Mouse (Mus musculus): ENCODE results near the gene Gpa33.
"Not testable (repeated sequence)": the region's sequence is repeated elsewhere in the genome, so short reads cannot be mapped to it uniquely, and the experiment has no call there.

The Gpa33 gene

DNA sequence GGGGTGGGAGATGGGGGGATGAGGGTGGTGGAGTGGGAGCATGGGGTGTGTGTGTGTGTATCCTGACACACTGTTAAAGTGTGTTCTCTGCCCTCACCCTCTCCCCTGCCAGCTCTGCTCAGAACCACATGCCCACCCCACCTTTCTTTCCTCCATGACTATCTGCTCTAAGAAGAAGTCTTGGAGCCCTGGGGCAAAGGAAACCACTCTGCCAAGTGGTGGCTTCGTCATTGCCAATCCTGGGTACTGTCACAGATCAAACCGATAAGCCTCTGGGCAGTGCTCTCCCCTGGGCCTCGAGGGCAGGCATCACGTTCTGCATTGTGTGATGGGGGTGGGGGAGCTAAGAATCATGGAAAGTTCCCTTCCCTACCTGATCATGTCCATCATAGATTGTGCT lies 2.3 kb downstream of the Gpa33 start:
- in situ Hi-C loops (cut with MboI; ENCODE audit: low sequenced_read_pairs), result no loop called here

DNA sequence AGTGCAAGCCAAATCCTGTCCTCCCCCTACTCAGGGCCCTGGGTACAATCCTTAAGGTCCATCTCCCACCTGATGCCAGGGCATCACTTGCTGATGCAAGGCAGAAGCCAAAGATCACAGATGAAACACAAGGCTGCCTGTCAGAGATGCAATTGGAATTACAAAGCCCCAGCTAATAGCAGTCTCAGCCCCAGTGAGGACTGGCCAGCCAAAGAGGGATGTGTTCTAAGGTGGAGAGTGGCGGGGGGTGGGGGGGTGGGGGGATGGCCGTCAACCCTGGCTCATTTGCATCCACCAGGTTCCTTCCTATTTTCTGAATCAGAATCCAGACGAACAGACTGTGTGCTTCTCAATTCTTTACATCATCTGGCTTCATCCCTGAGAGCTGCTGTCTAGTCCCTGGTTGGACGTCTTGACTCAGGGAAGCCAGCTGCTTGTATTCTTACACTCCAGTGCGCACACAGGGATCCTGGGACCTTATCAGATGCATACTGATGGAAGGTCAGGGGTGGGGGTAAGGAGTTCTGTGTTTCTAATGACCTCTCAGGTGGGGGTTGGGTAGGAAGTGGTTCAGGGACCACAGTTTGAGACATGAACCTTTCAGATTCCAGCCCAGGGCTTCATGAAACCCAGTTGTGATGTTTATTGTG lies 5.2 kb downstream of the Gpa33 start:
- in situ Hi-C loops (cut with MboI; ENCODE audit: low sequenced_read_pairs), result no loop called here

DNA sequence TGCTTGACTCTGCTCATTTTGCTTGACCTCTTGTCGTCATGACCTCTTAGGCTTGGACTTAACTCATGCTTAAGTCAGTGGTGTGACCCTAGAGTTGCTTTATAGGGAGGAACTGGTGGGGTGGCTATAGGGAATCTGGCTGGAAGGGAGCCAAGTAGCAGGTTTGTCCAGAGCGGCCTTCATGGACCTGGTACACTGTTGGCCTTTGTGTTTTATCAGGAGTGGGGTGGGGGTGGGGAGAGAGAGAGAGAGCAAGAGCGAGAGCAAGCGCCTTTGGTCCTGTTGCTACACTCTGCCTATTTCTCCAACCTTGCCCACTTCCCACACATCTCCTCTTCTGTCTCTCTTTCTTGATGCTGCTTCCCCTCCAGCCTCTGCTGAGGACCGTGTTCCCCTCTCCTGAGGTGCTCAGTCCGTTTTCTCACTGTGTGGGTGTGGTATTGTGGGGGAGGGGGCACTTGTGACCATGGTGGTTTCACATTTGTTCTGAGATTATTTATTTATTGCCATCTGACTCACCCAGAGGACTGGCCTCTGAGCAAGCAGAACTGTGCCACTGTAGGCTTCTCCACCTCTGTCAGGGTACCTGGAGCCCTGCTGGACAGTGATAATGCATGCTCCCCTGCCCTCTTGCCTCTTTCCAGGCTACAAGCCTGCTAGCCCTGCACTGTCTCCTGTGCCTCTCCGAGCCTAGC lies 7.4 kb downstream of the Gpa33 start:
- in situ Hi-C loops (cut with MboI; ENCODE audit: low sequenced_read_pairs), result no loop called here

DNA sequence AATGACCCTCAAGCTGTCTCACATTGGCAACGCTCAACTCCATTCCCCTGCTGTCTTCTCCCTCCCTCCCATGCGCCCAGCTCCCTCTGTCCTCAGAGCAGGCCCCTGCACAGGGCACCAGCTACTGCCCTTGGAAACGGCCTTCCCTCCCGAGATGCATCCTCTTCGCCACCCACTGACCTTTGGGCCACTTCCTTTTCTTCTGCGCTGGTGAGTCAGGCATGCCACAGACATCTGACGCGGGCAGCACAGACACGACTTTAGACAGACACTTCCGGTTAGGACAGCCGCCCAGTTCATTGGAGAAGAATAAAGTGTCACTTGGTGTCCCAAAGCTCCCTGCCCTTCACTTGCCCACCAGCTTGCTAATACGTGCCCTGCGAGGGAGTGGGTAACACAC lies 8.1 kb downstream of the Gpa33 start:
- in situ Hi-C loops (cut with MboI; ENCODE audit: low sequenced_read_pairs), result no loop called here

DNA sequence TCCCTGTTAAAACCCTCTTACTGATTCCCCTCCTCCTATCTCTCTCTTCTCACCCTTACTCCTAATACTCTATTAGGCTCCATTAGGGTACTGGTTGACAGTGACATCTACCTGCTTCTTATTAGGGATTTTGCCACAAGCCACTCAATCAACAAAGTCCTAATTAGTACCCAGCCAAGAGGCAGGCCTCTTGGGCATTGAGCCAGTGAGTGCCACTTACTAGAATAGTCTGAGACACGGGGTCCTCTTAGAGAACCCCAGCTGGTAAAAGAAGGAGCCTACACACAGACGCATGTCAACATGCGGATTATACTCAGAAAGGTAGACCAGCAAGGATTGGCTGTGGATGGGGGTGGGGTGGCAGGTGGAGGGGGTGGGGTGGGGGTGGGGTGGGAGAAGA lies 9.1 kb downstream of the Gpa33 start:
- in situ Hi-C loops (cut with MboI; ENCODE audit: low sequenced_read_pairs), result no loop called here

DNA sequence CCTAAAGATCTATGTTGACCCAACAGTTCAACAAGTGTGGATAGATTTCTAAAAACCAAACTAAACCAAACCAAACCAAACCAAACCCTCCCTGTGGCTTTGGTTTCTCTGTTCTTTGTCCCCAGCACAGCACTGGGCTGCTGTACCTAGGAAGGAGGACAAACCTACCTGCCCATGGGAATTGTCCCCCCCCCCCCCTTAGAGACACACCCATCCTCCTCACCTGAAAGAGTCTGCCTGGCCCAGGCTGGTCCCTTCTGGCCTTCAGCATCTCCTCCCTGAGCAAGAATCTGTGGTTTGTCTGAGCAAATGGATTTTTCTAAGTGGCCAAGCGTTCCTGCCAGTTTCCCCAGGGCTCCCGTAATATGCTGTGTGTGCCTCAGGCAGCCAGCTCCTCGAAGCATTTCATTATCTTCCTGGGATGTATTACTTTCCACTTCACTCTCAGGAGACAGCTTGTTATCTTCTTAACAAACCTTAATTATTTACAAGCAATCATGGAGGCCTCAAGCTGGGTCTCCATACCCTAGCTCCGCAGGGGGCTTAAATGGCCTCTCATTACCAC lies 9.7 kb downstream of the Gpa33 start:
- in situ Hi-C loops (cut with MboI; ENCODE audit: low sequenced_read_pairs), result no loop called here

DNA sequence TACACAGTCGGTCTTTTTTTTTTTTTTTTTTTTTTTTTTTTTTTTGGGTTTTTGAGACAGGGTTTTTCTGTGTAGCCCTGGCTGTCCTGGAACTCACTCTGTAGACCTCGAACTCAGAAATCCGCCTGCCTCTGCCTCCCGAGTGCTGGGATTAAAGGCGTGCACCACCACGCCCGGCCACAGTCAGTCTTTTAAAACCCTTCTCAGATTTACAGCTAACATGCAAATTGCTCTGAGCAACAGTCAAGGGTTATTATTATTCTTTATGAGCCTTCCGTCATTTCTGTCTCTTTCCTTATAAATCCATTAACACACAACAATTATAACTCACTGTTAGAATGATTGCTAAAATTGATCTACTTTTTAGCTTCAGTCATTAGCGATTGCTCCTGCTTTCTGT lies 11.8 kb downstream of the Gpa33 start:
- in situ Hi-C loops (cut with MboI; ENCODE audit: low sequenced_read_pairs), result not testable (repeated sequence)

DNA sequence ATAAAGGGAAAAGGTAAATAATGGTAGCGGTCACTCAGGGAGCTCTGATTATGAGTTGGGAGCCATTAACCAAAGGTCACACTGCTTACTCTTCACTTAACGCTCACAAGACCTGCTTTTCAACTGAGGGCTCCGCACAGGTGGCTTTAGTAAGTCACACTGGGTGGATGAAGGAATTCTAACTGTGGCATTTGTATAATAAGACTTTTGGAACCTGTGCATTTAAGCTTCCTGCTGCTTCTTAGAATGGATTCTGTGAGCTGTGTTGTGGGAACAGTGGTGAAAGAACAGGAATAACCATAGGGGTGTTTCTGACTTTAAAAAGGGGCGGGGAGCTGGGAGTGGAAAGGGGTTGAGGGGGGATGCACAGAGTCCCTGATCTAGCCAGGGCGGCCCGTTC lies 12.3 kb downstream of the Gpa33 start:
- in situ Hi-C loops (cut with MboI; ENCODE audit: low sequenced_read_pairs), result no loop called here

DNA sequence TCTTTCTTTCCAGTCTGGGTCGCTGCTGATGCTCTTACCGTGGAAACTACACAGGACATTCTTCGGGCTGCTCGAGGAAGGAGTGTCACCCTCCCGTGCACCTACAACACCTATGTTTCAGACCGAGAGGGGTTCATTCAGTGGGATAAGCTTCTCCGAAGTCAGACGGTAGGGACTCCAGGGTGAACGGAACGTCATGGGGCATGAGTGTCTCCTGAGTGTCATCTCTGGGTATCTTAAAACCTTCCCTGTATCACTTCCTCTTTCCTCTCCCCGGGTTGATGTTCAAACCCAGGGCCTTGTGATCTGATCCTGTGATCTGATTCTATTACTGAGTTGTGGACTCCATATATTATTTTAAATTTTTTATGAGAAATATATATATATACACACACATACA lies 16.6 kb downstream of the Gpa33 start:
- in situ Hi-C loops (cut with MboI; ENCODE audit: low sequenced_read_pairs), result no loop called here

DNA sequence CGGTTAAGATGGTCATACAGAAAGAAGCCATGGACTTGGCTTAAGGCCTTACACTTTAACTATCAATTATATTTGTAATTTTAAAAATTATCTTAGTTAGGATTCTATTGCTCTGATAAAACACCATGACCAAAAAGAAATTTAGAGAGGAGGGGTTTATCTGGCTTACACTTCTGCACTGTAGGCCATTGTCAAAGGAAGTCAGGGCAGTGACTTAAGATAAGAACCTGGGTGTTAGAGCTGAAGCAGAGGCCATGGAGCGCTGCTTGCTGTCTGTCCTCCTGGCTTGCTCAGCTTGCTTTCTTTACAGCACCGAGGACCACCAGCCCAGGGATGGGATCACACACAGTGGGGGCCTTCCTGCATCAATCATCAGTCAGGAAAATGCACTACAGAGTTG lies 17.6 kb downstream of the Gpa33 start:
- in situ Hi-C loops (cut with MboI; ENCODE audit: low sequenced_read_pairs), result no loop called here

DNA sequence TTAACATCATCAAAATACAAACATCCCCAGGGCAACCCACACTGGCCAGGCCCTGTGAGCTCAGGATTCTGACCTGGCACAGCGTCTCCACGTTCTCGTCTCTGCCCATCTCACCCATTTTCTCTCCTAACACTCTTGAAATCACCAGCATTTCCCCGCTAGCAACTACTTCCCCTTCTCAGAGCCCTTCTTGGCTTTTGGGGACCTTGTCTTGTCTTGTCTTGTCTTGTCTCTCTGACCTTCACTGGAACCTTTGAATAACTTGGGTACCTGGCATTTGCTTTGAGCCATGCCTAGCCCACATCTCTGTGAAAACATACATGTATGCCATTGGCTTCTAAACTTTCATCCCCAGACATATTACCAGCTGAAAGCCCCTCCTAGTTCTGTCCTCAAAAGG lies 19.4 kb downstream of the Gpa33 start:
- in situ Hi-C loops (cut with MboI; ENCODE audit: low sequenced_read_pairs), result no loop called here

DNA sequence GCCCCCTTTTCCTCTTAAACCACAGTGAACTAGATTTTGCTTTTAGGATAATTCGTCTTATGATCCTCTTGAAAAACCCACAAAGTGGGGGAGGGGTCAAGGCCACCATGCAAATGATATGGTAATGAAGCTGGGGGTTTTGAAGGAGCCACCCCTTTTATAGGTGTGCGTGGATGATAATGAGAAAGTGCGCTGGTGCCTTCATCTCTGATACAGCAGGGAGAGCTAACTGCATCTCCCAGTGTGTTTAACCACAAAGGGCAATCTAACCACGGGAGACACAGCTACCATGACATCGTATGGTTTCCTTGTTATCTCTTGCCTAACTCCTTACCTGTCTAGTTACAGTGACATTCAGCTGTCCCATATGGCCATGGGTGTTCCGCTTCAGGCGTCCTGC lies 20.0 kb downstream of the Gpa33 start:
- in situ Hi-C loops (cut with MboI; ENCODE audit: low sequenced_read_pairs), result loop anchor here (5.0 to 10.0 kb wide), 4 partner anchors 145 to 485 kb away; partner anchors contain the start of gene Pou2f1

DNA sequence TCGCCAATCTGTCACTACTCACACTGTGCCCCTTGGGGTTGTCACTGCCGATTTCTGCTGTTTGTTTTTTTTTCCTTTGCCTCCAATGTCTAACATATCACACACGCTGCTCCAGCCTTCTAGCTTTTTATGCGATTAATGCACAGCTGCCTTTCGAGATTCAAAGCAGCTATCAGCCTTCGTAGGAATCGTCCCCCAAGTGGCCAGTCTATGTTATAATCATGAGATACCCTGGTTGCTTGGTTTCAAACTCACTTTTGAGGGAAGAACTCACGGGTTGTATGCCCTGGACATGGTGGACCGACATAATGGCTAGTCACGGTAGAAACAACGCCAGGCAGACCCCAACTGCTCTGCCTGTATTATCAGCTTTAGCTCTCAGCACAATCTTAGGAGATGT lies 21.3 kb downstream of the Gpa33 start:
- in situ Hi-C loops (cut with MboI; ENCODE audit: low sequenced_read_pairs), result loop anchor here (5.0 to 10.0 kb wide), 4 partner anchors 147 to 487 kb away; partner anchors contain the start of gene Pou2f1

DNA sequence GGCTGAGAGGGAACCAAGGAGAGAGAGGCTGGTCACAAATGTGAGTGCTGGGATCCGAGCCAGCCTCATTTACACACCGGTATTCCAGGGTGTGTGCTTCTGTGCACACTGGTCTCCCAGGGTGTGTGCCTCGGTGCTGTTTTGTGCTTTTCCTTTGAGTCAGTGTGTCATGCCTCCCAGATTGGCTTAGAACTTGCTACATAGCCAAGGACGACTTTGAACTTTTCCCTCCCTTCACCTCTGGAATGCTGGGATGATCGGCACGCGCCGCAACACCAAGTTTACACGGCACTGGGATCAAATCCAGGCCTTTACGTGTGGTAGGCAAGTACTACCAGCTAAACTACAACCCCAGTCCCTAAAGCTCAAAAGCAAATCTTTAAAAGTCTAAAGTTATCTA lies 22.0 kb downstream of the Gpa33 start:
- in situ Hi-C loops (cut with MboI; ENCODE audit: low sequenced_read_pairs), result loop anchor here (5.0 to 10.0 kb wide), 4 partner anchors 147 to 487 kb away; partner anchors contain the start of gene Pou2f1

DNA sequence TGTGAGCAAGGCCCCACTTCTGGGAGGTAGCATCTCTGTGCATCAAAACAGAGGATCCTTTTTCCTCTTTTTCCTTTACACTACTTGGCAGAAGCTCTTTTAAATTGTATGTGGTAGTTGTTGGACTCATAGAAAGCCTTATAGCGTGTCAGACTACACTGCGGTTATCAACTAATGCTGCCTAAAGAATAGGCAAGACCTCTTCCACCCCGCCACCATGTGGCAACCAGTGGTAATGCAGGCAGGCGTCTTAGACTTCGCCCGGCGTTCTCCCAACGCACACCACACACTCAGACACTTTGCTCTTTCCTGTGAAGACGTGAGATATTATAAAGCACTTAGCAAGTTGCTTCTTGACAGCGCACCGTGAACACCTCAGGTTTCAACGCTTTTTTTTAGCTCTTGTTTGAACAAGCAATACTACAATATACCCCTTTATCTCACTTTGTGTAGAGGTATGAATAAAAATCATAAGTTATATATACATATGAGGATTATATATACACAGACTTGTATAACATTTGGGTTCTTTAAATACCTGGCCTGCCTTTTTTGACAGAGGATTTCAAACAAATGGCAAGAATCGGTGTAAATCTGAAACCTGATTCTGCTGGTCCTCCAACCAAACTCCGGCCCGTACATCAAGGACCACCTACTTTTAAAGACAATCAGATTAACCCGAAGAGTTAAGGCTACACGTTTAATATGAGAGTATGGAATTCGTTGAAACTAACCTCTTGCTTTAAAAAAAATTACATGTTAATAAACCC lies 23.5 kb downstream of the Gpa33 start:
- in situ Hi-C loops (cut with MboI; ENCODE audit: low sequenced_read_pairs), result loop anchor here (5.0 to 10.0 kb wide), 4 partner anchors 149 to 489 kb away; partner anchors contain the start of gene Pou2f1

DNA sequence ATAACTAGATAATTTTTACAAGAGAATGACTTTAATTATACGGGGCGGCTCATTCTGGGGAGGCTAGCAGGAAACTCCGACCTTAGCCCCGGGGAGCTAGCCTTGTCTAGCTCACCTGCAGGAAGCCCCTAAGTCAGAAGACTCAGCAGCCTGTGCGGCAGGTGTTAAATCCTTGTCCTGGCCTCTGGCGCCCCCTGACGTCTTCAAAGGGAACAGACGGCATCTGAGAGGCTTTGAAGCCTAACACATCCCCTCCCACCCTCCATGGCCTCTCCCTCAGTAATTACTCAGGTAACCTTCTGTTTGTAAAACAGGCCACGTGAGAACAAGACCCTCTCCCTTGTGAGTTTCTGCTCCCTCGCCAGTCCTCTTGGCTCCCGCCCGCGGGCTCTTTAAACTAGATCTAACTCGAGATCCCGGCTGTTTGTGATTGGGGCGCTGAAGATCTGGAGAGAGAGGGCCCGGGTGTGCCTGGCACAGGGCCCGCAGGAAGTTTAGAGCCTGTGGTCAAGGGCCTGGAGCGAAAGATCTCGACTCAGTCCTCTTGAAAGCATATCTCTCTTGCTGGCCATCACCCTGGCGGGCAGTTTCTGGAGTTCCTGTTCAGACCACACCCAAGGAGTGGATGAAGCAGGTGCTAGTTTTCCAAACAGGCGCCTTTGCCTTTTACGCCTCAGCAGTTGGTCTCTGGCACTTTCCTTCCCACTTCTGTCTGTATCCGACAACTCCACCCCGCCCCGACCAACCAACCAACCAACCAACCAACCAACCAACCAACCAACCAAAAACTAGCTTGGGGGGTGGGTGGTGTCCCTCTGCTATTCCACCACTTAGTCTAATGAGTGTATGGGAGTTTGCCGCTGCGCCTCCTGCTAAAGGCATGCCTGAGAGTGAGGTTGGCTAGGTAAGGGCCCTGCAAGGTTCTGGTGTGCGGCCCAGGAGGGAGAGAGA lies 24.4 kb downstream of the Gpa33 start:
- in situ Hi-C loops (cut with MboI; ENCODE audit: low sequenced_read_pairs), result loop anchor here (5.0 to 10.0 kb wide), 4 partner anchors 150 to 490 kb away; partner anchors contain the start of gene Pou2f1

DNA sequence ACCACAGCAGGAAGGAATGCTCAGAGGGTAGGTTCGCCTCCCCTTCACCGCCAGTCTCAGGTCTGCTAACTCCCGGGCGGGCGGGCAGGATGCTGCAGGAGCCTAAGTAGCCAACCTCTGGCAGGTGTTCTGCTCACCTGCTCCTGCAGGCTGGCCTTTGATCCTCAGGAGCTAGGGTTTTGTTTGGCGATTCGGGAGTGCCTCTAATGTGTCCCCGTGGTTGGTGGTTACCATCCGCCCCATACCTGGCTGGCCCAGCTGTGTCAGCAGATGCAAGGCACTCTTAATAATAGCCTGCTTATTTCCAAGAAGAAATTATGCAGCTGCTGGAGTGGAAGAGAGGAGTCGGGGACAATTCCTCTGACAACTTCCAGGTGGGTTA lies 25.1 kb downstream of the Gpa33 start:
- in situ Hi-C loops (cut with MboI; ENCODE audit: low sequenced_read_pairs), result loop anchor here (10.0 kb wide), 3 partner anchors 150 to 490 kb away; partner anchors contain the start of gene Pou2f1

DNA sequence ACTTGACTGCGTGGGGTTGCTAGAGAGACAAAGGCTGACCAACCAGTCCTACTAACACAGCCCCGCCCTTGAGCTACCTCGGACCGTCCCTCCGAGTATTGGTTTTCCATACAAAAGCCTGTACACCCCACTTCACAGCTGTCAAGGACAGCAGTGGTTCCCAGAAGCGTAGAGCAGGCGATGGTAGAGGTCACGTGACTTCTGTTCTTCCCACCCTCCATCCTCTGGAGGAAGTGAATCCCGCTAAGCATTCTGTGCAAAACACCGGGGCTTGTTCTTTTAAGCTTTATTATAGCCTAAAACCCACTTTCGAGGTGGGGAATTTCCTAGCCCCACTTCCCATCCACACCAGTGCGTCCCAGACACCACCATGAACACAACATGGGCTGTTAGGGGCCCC lies 27.7 kb downstream of the Gpa33 start:
- in situ Hi-C loops (cut with MboI; ENCODE audit: low sequenced_read_pairs), result loop anchor here (10.0 kb wide), 3 partner anchors 153 to 493 kb away; partner anchors contain the start of gene Pou2f1

DNA sequence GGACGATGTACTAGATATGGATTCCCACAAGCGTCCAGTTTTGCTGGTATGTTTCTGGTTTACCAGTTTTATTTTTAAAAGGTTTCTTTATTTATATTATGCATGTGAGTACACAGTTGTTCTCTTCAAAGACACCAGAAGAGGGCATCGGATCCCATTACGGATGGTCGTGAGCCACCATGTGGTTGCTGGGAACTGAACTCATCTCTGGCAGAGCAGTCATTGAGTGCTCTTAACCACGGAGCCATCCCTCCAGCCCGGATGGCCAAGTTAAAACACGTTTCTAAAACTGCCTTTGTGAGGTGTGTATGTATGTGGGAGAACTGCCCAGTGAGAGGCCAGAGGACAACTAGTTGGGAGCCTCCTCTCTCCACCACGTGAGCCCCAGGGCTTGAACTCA lies 28.6 kb downstream of the Gpa33 start:
- in situ Hi-C loops (cut with MboI; ENCODE audit: low sequenced_read_pairs), result loop anchor here (10.0 kb wide), 3 partner anchors 154 to 494 kb away; partner anchors contain the start of gene Pou2f1

DNA sequence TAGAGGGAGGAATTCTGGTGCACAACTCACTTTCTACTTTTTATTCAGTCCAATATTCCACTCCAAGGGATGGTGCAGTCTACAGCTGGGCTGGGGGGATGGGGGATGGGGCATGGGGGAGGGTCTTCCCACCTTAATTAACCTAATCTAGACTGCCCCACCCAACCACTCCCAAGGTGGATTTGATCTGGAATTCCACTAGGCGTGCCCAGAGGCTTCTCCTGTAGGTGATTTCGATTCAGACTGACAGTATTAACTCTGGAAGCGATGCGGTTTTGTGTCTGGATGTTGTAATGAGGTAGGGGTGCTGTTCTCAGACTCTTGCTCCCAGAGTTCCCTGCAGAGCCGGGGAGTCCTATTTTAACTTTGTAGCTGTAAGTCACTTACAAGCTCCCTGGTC lies 30.1 kb downstream of the Gpa33 start:
- in situ Hi-C loops (cut with MboI; ENCODE audit: low sequenced_read_pairs), result no loop called here
